Mouse (Mus musculus): ENCODE measurements around the gene Mitf.

Mitf gene

DNA sequence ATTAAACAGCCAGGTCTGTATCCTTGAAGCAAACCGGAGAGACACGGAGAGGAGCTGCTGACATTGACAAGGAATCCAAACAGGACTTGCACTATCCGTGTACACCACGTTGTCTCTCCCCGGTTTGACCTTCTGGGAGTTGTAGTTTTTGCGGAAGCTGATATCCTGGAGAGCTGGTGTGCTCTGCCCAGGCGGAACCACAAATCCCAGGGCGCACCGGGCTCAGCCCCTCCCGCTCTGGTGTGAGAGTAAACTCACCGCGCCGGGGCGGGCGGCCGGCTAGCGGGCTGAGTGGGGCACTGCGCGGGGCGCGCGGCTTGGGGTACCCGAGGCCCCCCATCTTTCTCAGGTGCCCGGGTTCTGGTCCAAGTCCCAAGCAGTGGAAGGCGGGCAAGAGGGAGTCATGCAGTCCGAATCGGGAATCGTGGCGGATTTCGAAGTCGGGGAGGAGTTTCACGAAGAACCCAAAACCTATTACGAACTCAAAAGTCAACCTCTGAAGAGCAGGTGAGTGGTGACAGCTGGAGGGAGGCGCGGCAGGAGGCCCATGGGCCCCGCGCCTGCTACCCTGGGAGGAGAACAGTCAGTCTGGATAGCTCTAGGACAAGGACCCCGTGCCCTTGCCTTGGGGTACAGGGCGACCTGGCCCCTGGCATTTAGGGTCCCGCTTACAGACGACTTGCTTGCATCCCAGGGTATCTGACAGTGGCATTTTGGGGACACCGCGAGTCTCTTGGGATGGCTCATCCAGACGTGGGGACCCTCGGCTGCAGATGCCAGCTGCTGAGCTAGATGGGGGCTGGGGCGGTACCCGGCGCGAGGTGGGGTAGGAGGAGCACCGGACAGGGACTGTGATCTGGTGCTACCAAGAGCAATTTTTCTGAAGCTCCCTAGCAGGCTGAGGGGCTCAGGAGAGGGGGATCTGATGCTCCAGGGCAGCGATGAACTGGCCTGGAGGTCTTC, at the start of gene Mitf:
TSS of gene Mitf (plus strand) at position 272 of the 963 bp plus-strand sequence.
- peak; percentile 90 for DNase-seq

DNA sequence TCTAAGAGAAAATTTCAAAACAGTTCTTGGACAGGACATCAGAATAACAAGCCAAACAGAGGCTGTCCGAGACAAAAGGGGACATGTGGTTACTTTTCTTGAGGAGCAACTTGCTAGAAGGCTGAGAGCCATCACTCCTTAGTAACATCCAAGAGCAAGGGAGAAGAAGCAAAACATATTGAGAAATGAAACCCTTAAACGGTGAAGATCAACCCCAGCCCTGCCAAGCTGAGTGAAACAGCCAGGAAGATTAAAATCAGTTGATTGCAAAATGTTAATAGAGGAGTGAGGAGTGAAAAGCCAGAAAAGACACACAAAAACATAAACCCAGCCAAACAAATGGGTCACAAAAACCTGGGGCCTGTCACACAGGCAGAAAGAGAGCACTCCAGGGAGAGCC, 49.5 kb upstream of the Mitf start:
- DNase-seq: no peak

DNA sequence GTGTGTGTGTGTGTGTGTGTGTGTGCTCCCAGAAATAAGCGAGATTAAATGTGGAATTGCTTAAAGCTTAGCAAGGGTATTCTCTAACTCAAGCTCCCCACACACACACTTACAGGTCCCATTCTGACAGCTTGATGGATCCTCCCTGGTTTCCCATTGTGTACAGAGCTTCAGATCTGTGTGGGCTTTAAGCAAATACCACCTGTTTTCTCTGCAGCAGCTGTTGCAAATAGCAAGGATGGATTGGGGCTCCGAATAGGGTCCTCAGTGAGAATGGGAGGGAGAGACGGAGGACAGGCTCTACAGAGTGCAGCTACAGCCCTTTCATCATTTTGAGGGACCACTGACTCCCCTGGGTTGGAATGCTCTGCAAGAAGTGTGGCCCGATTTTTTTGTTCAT, 48.0 kb upstream of the Mitf start:
- no peak for DNase-seq

DNA sequence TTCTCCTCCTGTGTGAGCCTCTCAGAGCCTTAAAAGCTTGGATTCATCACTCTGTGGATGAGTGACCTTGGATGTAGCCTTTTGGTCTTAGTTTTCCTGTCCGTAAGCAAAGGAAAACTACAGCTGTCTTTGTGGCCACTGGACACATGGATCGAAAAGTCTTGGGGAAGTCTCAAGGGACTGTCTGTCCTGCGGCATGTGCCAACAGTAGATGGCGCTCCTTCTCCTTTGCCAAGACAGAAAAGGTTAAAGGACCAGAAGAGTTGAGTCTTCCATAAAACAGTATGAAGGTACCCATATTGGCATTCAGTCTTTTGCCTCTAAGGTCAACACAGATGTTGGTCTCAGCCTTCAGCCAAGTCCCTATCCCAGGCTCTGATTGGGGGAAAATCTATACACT, 47.6 kb upstream of the Mitf start:
- peak; percentile 15 for DNase-seq

DNA sequence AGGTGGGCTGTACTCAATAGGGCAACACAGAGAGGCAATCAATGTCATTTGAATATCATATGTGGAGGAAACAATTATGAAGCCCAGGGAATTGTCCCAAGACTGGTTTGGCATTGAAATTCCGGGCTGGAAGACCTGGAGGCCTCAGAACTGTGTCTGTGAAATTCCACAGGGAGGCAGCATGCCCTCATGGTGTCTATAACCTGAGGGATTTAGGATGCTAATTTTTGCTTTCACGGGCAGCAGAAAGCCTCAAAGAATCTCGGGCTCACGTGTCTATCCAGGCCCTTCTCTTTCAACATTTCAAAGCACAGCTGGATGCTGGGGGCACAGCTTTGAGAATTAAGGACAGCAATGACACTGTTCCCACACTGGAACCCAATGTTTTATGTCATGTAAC, 45.5 kb upstream of the Mitf start:
- peak; percentile 31 for DNase-seq

- DNase-seq: no peak
Observed at GRCm38 (mm10) chr6:97763970-97764369, 42.9 kb upstream of the Mitf start.

- DNase-seq: no peak
Observed at GRCm38 (mm10) chr6:97767836-97768235, 39.0 kb upstream of the Mitf start.

GRCm38 (mm10) chr6:97769549-97769948, 37.3 kb upstream of the Mitf start:
- peak; percentile 14 for DNase-seq

DNA sequence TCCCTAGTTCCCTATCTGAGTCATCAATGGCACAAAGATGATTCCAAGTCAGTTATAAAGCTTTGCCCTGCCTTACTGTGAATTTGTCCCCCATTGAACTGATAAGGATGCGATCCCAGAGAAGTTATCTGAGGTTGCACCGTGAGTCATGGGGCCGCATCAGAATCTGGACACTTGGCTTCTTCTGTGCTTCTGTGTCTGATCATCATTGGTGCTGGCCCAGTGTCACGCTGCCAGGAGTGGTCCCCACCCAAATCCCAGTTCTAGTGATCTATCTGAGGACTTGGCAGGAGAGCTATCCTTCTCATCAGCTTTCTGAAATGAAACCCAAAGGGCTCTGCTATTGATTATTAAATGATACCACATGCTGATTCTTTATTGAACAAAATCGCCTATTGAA, 25.5 kb upstream of the Mitf start:
- no peak for DNase-seq

- no peak for DNase-seq
Observed at GRCm38 (mm10) chr6:97782291-97782690, 24.6 kb upstream of the Mitf start.

GRCm38 (mm10) chr6:97786871-97787270, 20.0 kb upstream of the Mitf start:
- DNase-seq: no peak

- DNase-seq: no peak
Observed at GRCm38 (mm10) chr6:97788361-97788974, 18.4 kb upstream of the Mitf start.

GRCm38 (mm10) chr6:97789700-97790099, 17.2 kb upstream of the Mitf start:
- peak; percentile 16 for DNase-seq

- no peak for DNase-seq
Observed at GRCm38 (mm10) chr6:97792104-97792503, 14.7 kb upstream of the Mitf start.

DNA sequence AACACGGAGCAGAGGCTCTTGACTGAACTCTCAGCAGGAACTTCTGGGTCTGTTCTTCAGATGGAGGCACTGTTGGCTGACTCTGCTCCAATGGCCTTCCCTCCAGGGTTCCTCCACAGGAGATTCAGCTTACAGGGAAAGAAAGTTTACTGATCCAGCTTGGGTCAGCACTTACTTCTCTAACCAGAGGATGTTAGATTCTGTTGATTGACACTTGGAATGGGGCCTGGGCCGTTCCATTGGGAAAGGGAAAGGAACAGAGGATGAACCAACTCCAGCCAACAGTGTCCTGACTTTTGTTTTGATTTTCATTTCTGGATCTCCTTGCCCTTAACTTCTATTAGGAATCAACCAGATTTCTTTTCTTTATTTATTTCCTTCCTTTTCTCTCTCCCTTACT, 11.7 kb upstream of the Mitf start:
- no peak for DNase-seq

DNA sequence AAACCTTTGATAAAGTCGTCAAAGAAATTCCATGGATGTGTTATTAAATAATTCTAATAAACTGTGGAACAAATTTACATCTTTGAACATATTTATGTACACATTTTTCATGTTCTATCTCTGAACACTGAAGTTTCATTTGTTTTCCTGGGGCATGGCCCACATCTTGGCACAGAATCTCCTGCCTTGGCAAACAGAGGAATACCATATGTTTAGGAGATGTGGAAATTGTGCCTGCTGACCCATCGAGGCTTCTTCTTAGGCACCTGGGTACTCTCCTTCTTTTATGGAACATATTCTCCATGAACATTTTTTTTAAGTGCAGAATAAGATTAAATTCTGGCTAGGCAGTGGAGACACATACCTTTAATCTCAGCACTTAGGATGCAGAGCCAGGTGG, 6.2 kb upstream of the Mitf start:
- DNase-seq: no peak

- no peak for DNase-seq
Observed at GRCm38 (mm10) chr6:97806051-97806450, 801 bp upstream of the Mitf start.

DNA sequence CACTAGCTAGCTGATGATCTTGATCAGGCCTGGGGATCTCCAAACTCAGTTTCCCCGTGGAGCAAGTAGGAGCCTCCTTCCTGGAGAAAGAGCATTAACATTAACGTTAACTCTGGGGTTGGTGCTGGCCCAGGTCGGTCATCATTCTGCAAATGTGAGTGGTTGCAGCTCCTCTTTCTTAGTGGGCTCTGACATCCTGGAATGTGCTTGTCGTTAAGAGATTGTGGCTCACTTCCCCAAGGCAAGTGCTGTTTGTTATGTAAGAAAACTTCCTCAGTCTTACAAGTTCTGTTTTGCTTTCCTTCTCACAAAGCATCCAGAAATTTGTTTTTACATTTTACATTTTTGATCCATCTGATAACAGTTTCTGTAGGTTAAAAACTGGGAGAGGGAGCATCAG, 7.3 kb downstream of the Mitf start:
- no peak for DNase-seq

- DNase-seq: no peak
Observed at GRCm38 (mm10) chr6:97815723-97816122, 8.9 kb downstream of the Mitf start.

DNA sequence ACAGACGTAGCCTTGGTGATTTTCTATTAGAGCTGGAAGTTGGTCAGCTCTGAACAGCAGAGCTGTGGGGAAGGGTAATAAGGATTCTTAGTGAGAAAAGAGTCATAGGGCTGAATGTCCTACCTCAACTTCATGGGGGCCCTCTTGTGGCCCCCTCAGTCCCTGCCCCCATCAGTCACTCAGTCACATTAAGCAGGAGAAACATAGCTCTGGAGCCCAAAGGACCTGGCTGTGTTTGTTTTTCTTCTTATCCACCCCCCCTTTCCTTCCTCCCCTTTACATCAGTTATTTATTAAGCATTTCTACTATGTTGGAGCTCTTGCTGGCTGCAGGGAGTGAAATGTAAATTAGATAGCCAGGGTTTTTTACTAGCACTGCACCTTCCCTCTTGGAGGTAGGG, 10.0 kb downstream of the Mitf start:
- no peak for DNase-seq

DNA sequence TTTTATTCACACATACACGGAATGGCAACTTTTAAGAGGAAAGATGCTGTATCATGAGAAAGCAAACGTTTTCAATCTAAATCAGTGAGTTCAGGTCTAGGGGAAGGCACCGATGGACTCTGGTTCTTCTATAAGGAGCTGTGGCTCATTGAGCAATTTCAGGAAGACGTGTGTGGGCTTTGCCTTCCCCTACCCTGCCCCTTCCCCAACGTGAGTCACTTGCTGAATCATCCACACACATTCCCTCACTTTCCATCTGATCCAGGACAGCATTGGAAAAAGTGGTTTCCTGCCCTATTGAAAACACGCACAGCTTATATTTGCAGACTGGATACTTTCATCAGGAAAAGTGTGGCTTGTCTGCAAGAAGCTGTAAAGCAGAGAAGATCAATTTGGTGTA, 11.3 kb downstream of the Mitf start:
- no peak for DNase-seq

- no peak for DNase-seq
Observed at GRCm38 (mm10) chr6:97818948-97819347, 12.1 kb downstream of the Mitf start.

GRCm38 (mm10) chr6:97820505-97820904, 13.7 kb downstream of the Mitf start:
- DNase-seq: no peak

- no peak for DNase-seq
Observed at GRCm38 (mm10) chr6:97821811-97822210, 15.0 kb downstream of the Mitf start.

Measured in right cerebral cortex, postnatal 25 days (tissue).